Mouse (Mus musculus): ENCODE measurements around the gene Gtf2i. TPM values are rescaled to one million over a fixed set of nuclear protein-coding genes. Genes with fewer than 3 reads are reported as not detected.
"Not testable (repeated sequence)": the region's sequence is repeated elsewhere in the genome, so short reads cannot be mapped to it uniquely, and the experiment has no call there.

Gene Gtf2i
- polyA plus RNA-seq (2015; fragmentation: Nextera tagmentation; extraction: Ambion mirVana) = 125 and 137 TPM in 2 replicates

DNA sequence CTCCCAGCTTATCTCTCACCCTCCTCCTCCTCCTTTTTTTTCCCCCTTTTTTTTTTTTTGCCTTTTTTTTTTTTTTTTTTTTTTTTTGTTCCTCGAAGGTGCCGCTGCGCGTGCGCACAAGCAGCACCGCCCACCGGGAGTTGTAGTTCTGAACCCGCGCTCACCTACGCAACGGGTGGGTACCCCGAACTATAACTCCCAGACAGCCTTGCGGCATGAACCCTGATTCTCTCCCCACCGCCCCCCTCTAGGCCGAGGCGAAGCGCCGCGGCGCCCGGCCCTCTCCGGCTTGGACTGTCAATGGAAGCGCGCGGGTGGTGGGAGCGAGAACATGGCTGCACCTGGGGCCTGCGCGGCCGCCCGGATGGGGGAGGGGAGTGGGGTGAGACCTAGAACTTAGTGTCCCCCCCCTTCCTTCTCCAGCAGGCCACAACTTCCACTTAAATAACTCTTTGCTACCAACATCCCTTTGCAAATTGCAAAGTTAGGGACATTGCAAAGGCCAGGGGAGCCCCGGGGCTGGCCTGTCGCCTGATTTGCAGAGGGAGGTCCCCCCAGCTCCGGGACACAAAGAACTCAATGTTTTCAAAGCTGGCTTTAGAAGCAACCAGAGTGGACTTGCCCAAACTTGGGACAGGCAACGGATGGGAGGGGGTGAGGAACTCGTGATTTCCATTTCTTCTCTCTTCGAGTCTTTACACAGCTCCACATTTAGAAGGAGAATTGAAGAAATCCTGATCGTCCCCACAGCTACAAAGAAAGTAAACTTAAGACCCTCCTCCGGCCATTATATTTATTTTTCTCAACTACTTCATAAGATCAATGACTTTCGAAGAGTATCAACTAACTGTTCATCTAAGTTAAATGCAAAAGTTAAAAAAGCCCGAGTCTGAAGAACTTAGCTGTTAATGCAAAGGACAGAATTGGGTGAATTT, at the start of gene Gtf2i:
Gtf2i (minus strand) TSS at position 73 of the 935 bp plus-strand sequence.
- peak within 1 kb of the TSS; percentile 83 for H3K9ac ChIP-seq
- peak within 1 kb of the TSS; percentile 76 for H3K4me2 ChIP-seq (replicated peaks)
- under 1% methylated on average over 40 of the region's 40 CpGs for WGBS
- peak; percentile 92 for ATAC-seq
- H3K4me1 ChIP-seq (replicated peaks) = peaks cover 21% of the 10 kb centered on the region; the same call in 1 of the 2 replicates
- H3K27me3 ChIP-seq (replicated peaks) = no peaks in the 10 kb centered on the region
- H3K4me3 ChIP-seq (replicated peaks) = peak within 1 kb of the TSS; percentile 64
- H3K36me3 ChIP-seq = peaks cover 4% of the 10 kb centered on the region; the same call in 1 of the 2 replicates
- no peaks in the 10 kb centered on the region for H3K9me3 ChIP-seq
- H3K27ac ChIP-seq = peak within 1 kb of the TSS; percentile 98

DNA sequence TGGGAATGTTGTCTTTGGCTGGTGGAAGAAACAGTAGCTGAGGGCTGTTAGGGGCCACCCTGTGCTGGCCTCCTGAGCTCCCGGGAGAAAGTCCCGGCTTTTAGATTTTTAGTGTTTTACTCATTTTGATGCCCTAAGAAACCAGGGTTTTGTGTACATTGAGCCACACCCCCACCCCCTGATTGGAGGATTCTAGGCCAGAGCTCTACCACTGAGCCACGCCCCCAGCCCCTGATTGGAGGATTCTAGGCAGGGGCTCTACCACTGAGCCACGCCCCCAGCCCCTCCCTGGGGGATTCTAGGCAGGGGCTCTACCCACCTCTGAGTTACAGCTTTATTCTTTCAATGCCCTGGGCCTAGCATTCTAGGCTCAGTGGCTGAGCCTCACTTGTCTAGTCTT, 44.5 kb upstream of the Gtf2i start:
- no peaks in the 10 kb centered on the region for H3K9me3 ChIP-seq
- peaks cover 35% of the 10 kb centered on the region for H3K36me3 ChIP-seq
- WGBS = 84% methylated on average over 4 of the region's 4 CpGs

GRCm38 (mm10) chr5:134355372-134355771, 40.8 kb upstream of the Gtf2i start:
- H3K9me3 ChIP-seq; ATAC-seq; H3K9ac ChIP-seq; H3K27ac ChIP-seq; H3K27me3 ChIP-seq (replicated peaks); H3K4me3 ChIP-seq (replicated peaks); H3K4me1 ChIP-seq (replicated peaks); H3K4me2 ChIP-seq (replicated peaks): not testable (repeated sequence)
- 88% methylated on average over 4 of the region's 4 CpGs for whole genome bisulfite sequencing
- H3K36me3 ChIP-seq = peaks cover 21% of the 10 kb centered on the region

More for the DNA sequence above, 44.5 kb upstream of the Gtf2i start:
- Histone ChIP-seq H3K4me1 (replicated peaks) (no peaks in the 10 kb centered on the region), H3K27ac (no peak overlapping the region), H3K4me2 (replicated peaks) (no peak overlapping the region), H3K27me3 (replicated peaks) (no peaks in the 10 kb centered on the region), H3K9ac (no peak overlapping the region), H3K4me3 (replicated peaks) (no peak overlapping the region)
- ATAC-seq = no peak

- ATAC-seq = no peak
- H3K4me3 ChIP-seq (replicated peaks) = no peak overlapping the region
- H3K27ac ChIP-seq = no peak overlapping the region
- no peaks in the 10 kb centered on the region for H3K27me3 ChIP-seq (replicated peaks)
- peaks cover 1% of the 10 kb centered on the region; the same call in 1 of the 2 replicates for H3K36me3 ChIP-seq
- H3K9ac ChIP-seq = no peak overlapping the region
- peaks cover 5% of the 10 kb centered on the region; the same call in 1 of the 2 replicates for H3K4me1 ChIP-seq (replicated peaks)
- no peak overlapping the region for H3K4me2 ChIP-seq (replicated peaks)
- no peaks in the 10 kb centered on the region for H3K9me3 ChIP-seq
- WGBS = 74% methylated on average over 4 of the region's 4 CpGs
These were observed 38.6 kb upstream of the Gtf2i start for GRCm38 (mm10) chr5:134353117-134353516.

GRCm38 (mm10) chr5:134352527-134353001, 38.0 kb upstream of the Gtf2i start:
- H3K36me3 ChIP-seq = no peaks in the 10 kb centered on the region
- H3K9me3 ChIP-seq = no peaks in the 10 kb centered on the region
- no peak overlapping the region for H3K9ac ChIP-seq
- no peak overlapping the region for H3K27ac ChIP-seq
- no peak for ATAC-seq
- no peak overlapping the region for H3K4me3 ChIP-seq (replicated peaks)
- peaks cover 5% of the 10 kb centered on the region; the same call in 1 of the 2 replicates for H3K4me1 ChIP-seq (replicated peaks)
- no peaks in the 10 kb centered on the region for H3K27me3 ChIP-seq (replicated peaks)
- no peak overlapping the region for H3K4me2 ChIP-seq (replicated peaks)
- WGBS = 77% methylated on average over 3 of the region's 3 CpGs

GRCm38 (mm10) chr5:134350660-134351059, 36.1 kb upstream of the Gtf2i start:
- no peaks in the 10 kb centered on the region for H3K27me3 ChIP-seq (replicated peaks)
- H3K9ac ChIP-seq = no peak overlapping the region
- H3K9me3 ChIP-seq = no peaks in the 10 kb centered on the region
- peaks cover 5% of the 10 kb centered on the region; the same call in 1 of the 2 replicates for H3K4me1 ChIP-seq (replicated peaks)
- H3K4me2 ChIP-seq (replicated peaks) = peak overlapping the region; percentile 38
- no peaks in the 10 kb centered on the region for H3K36me3 ChIP-seq
- no peak overlapping the region for H3K27ac ChIP-seq
- ATAC-seq = peak; percentile 95
- 7% methylated on average over 10 of the region's 10 CpGs for WGBS
- no peak overlapping the region for H3K4me3 ChIP-seq (replicated peaks)

DNA sequence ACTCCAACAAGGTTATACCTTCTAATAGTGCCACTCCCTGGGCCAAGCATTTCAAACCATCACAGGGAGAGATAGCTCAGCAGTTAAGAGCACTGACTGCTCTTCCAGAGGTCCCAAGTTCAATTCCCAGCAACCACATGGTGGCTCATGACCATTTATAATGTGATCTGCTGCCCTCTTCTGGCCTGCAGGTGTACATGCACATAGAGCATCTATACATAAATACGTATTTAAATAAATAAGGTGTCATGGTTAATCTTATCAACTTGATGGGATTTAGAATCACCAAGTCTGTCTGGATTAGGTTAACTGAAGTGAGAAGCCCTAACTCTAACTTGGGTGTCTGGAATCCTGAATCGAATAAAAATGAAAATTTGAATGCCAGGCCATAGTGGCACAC, 32.5 kb upstream of the Gtf2i start:
- H3K4me1 ChIP-seq (replicated peaks) = peaks cover 5% of the 10 kb centered on the region; the same call in 1 of the 2 replicates
- no peaks in the 10 kb centered on the region for H3K27me3 ChIP-seq (replicated peaks)
- no peak overlapping the region for H3K27ac ChIP-seq
- H3K9me3 ChIP-seq = no peaks in the 10 kb centered on the region
- H3K4me3 ChIP-seq (replicated peaks) = no peak overlapping the region
- no peaks in the 10 kb centered on the region for H3K36me3 ChIP-seq
- no peak overlapping the region for H3K9ac ChIP-seq
- no peak for ATAC-seq
- WGBS = 78% methylated on average over 2 of the region's 2 CpGs
- H3K4me2 ChIP-seq (replicated peaks) = no peak overlapping the region

GRCm38 (mm10) chr5:134345449-134345848, 30.9 kb upstream of the Gtf2i start:
- H3K4me3 ChIP-seq (replicated peaks) = no peak overlapping the region
- H3K4me2 ChIP-seq (replicated peaks) = no peak overlapping the region
- H3K36me3 ChIP-seq = no peaks in the 10 kb centered on the region
- H3K27me3 ChIP-seq (replicated peaks) = no peaks in the 10 kb centered on the region
- 80% methylated on average over 9 of the region's 9 CpGs for WGBS
- no peak overlapping the region for H3K27ac ChIP-seq
- no peak overlapping the region for H3K9ac ChIP-seq
- H3K9me3 ChIP-seq = no peaks in the 10 kb centered on the region
- ATAC-seq = 0 out of 2 replicates have a peak, but pooled peaks have one; percentile 26
- peaks cover under 1% of the 10 kb centered on the region; the same call in 1 of the 2 replicates for H3K4me1 ChIP-seq (replicated peaks)

GRCm38 (mm10) chr5:134344076-134344475, 29.5 kb upstream of the Gtf2i start:
- Histone ChIP-seq H3K4me1 (replicated peaks) (no peaks in the 10 kb centered on the region), H3K27me3 (replicated peaks) (no peaks in the 10 kb centered on the region), H3K27ac (no peak overlapping the region), H3K4me2 (replicated peaks) (no peak overlapping the region), H3K36me3 (no peaks in the 10 kb centered on the region), H3K9ac (no peak overlapping the region), H3K4me3 (replicated peaks) (no peak overlapping the region), H3K9me3 (no peaks in the 10 kb centered on the region)
- WGBS = 83% methylated on average over 8 of the region's 8 CpGs
- no peak for ATAC-seq

GRCm38 (mm10) chr5:134343530-134343929, 29.0 kb upstream of the Gtf2i start:
- not testable (repeated sequence) for H3K4me3 ChIP-seq (replicated peaks); H3K4me1 ChIP-seq (replicated peaks); H3K4me2 ChIP-seq (replicated peaks); H3K27me3 ChIP-seq (replicated peaks); H3K9ac ChIP-seq; ATAC-seq; H3K9me3 ChIP-seq; H3K27ac ChIP-seq; H3K36me3 ChIP-seq
- WGBS = 95% methylated on average over 4 of the region's 4 CpGs

- H3K4me2 ChIP-seq (replicated peaks) = no peak overlapping the region; the same call in 1 of the 2 replicates
- H3K27ac ChIP-seq = no peak overlapping the region
- no peaks in the 10 kb centered on the region for H3K27me3 ChIP-seq (replicated peaks)
- no peaks in the 10 kb centered on the region for H3K9me3 ChIP-seq
- WGBS = 70% methylated on average over 18 of the region's 18 CpGs
- no peak overlapping the region for H3K9ac ChIP-seq
- no peak overlapping the region for H3K4me3 ChIP-seq (replicated peaks)
- no peaks in the 10 kb centered on the region for H3K36me3 ChIP-seq
- peak; percentile 44; the same call in 1 of the 2 replicates for ATAC-seq
- H3K4me1 ChIP-seq (replicated peaks) = no peaks in the 10 kb centered on the region
These were observed 28.1 kb upstream of the Gtf2i start for GRCm38 (mm10) chr5:134342503-134343205.

- H3K36me3 ChIP-seq = no peaks in the 10 kb centered on the region
- H3K4me1 ChIP-seq (replicated peaks) = no peaks in the 10 kb centered on the region
- H3K9ac ChIP-seq = no peak overlapping the region
- WGBS = 92% methylated on average over 5 of the region's 5 CpGs
- H3K9me3 ChIP-seq = no peaks in the 10 kb centered on the region
- no peak overlapping the region for H3K4me3 ChIP-seq (replicated peaks)
- no peak overlapping the region for H3K27ac ChIP-seq
- H3K27me3 ChIP-seq (replicated peaks) = no peaks in the 10 kb centered on the region
- H3K4me2 ChIP-seq (replicated peaks) = no peak overlapping the region
- ATAC-seq = no peak
These were observed 27.2 kb upstream of the Gtf2i start for GRCm38 (mm10) chr5:134341721-134342120.

All from intestine, embryonic 15.5 days (tissue).